Mouse (Mus musculus) left cerebral cortex, adult 2 months (tissue): Measurements from ENCODE around the gene Fnbp1. TPM values are rescaled to one million over a fixed set of nuclear protein-coding genes. Genes with fewer than 3 reads are reported as not detected.

Experiments used
- DNase-seq, 2 experiments: peaks; one replicate each; pipeline ENCODE4 v3.0.0; 2021 to 2022; ENCODE audit warnings: low spot score in 2 of 2, mixed read lengths in 1 of 2; ENCODE audit errors: extremely low spot score in 1 of 2
- H3K27ac ChIP-seq: fragments of 200-600 bp; 2 replicates; pipeline ENCODE4 v1.8.1; 2022
- H3K4me3 ChIP-seq: fragments of 200-600 bp; 2 replicates; pipeline ENCODE4 v1.8.1; 2022
- CTCF ChIP-seq: fragments of 200-600 bp; IDR thresholded peaks from 2 replicates; pipeline ENCODE4 v1.8.1; 2022; ENCODE audit warnings: antibody characterized with exemption, mild to moderate bottlenecking, moderate library complexity
- intact Hi-C: fragments of 180-260 bp; cut with DNase I; formaldehyde crosslinking; loops from one replicate; pipeline ENCODE4 v1.15.1; 2025
- total RNA-seq, 2 experiments: library from RNA; stranded (reverse); gene quantifications; 2 replicates each; pipeline ENCODE4 v1.2.3; 2021

The Fnbp1 gene
- total RNA-seq, 2 experiments from 2014 or later, result 85.8 to 101 TPM

- no peak overlapping the region for H3K4me3 ChIP-seq
- H3K27ac ChIP-seq, result peak overlapping the region; percentile 81
- no peak for DNase-seq
- no peak for TF ChIP-seq CTCF
- intact Hi-C loops, result loop anchor here (2.0 kb wide), 1 partner anchor 31 kb away; no protein-coding TSS in a partner anchor
Measured at GRCm38 (mm10) chr2:31087663-31088661, 53.8 kb downstream of the Fnbp1 start.

GRCm38 (mm10) chr2:31087085-31087484 is 54.7 kb downstream of the Fnbp1 start:
- H3K27ac ChIP-seq, result peak overlapping the region; percentile 81
- no peak for DNase-seq
- no peak for TF ChIP-seq CTCF
- no peak overlapping the region for H3K4me3 ChIP-seq
- intact Hi-C loops, result no loop called here

GRCm38 (mm10) chr2:31086543-31086942 is 55.3 kb downstream of the Fnbp1 start:
- peak overlapping the region; percentile 81 for H3K27ac ChIP-seq
- H3K4me3 ChIP-seq, result no peak overlapping the region
- intact Hi-C loops, result no loop called here
- no peak for TF ChIP-seq CTCF
- DNase-seq, result no peak

- no peak overlapping the region for H3K27ac ChIP-seq
- H3K4me3 ChIP-seq, result no peak overlapping the region
- DNase-seq, result no peak
- peak; percentile 11; the same call in 1 of the 2 replicates for TF ChIP-seq CTCF
- intact Hi-C loops, result no loop called here
Measured at GRCm38 (mm10) chr2:31084169-31084850, 57.5 kb downstream of the Fnbp1 start.

- no peak overlapping the region for H3K27ac ChIP-seq
Measured at GRCm38 (mm10) chr2:31083372-31083771, 58.4 kb downstream of the Fnbp1 start.

GRCm38 (mm10) chr2:31082639-31083038 is 59.2 kb downstream of the Fnbp1 start:
- Histone ChIP-seq H3K27ac (peak overlapping the region; percentile 15; the same call in 1 of the 2 replicates), H3K4me3 (no peak overlapping the region)
- no peak for DNase-seq
- intact Hi-C loops, result no loop called here
- TF ChIP-seq CTCF, result no peak

More at GRCm38 (mm10) chr2:31083372-31083771, 58.4 kb downstream of the Fnbp1 start:
- no peak for TF ChIP-seq CTCF
- no peak for DNase-seq
- intact Hi-C loops, result no loop called here
- no peak overlapping the region for H3K4me3 ChIP-seq

- Histone ChIP-seq H3K27ac (peak overlapping the region; percentile 53), H3K4me3 (no peak overlapping the region)
- no peak for DNase-seq
- intact Hi-C loops, result no loop called here
- no peak for TF ChIP-seq CTCF
Measured at GRCm38 (mm10) chr2:31081349-31081748, 60.5 kb downstream of the Fnbp1 start.

- DNase-seq, result no peak
- no peak for TF ChIP-seq CTCF
- Histone ChIP-seq H3K4me3 (no peak overlapping the region), H3K27ac (no peak overlapping the region)
- intact Hi-C loops, result no loop called here
Measured at GRCm38 (mm10) chr2:31079117-31079516, 62.7 kb downstream of the Fnbp1 start.

- no peak for DNase-seq
- intact Hi-C loops, result no loop called here
- Histone ChIP-seq H3K4me3 (no peak overlapping the region), H3K27ac (no peak overlapping the region)
- TF ChIP-seq CTCF, result no peak
Measured at GRCm38 (mm10) chr2:31077574-31077973, 64.2 kb downstream of the Fnbp1 start.

- DNase-seq, result no peak
- no peak for TF ChIP-seq CTCF
- H3K4me3 ChIP-seq, result no peak overlapping the region
- intact Hi-C loops, result no loop called here
- H3K27ac ChIP-seq, result no peak overlapping the region
Measured at GRCm38 (mm10) chr2:31076351-31077140, 65.3 kb downstream of the Fnbp1 start.

GRCm38 (mm10) chr2:31075836-31076235 is 66.0 kb downstream of the Fnbp1 start:
- TF ChIP-seq CTCF, result no peak
- intact Hi-C loops, result no loop called here
- no peak for DNase-seq
- Histone ChIP-seq H3K27ac (no peak overlapping the region), H3K4me3 (no peak overlapping the region)
